Mouse (Mus musculus) small intestine, adult 2 months (tissue): ENCODE results near the gene Psmb11. TPM values are rescaled to one million over a fixed set of nuclear protein-coding genes. Genes with fewer than 3 reads are reported as not detected.

ENCODE experiments used
- H3K27ac ChIP-seq: fragments of 200-500 bp; 2 replicates; pipeline ENCODE4 v1.5.1; 2012; ENCODE audit warnings: low read depth, low read length, control low read depth, inconsistent platforms; ENCODE audit not compliant: insufficient read depth
- H3K27me3 ChIP-seq: fragments of 200-500 bp; 2 replicates; pipeline ENCODE4 v1.6.1; 2012; ENCODE audit warnings: mild to moderate bottlenecking, moderate library complexity, low read length, inconsistent platforms; ENCODE audit not compliant: control insufficient read depth, insufficient read depth
- H3K36me3 ChIP-seq: fragments of 200-500 bp; 2 replicates; pipeline ENCODE4 v1.6.1; 2012; ENCODE audit warnings: mild to moderate bottlenecking, low read length, control low read depth, inconsistent platforms; ENCODE audit not compliant: control insufficient read depth, insufficient read depth
- H3K4me1 ChIP-seq: fragments of 200-500 bp; 2 replicates; pipeline ENCODE4 v1.6.1; 2012; ENCODE audit warnings: low read length, inconsistent platforms, mixed read lengths; ENCODE audit not compliant: control insufficient read depth, insufficient read depth, insufficient read length
- H3K4me3 ChIP-seq: fragments of 200-500 bp; 2 replicates; pipeline ENCODE4 v1.5.1; 2012; ENCODE audit warnings: low read depth, mild to moderate bottlenecking, control low read depth, inconsistent platforms, low read length, moderate library complexity
- CTCF ChIP-seq: fragments of 200-500 bp; IDR thresholded peaks from 2 replicates; pipeline ENCODE4 v1.5.1; 2012; ENCODE audit warnings: low read depth, mild to moderate bottlenecking, control low read depth, inconsistent platforms, low read length, moderate library complexity, mixed read lengths; ENCODE audit not compliant: insufficient replicate concordance, insufficient read length; ENCODE audit errors: extremely low read depth
- POLR2A ChIP-seq: fragments of 200-500 bp; IDR thresholded peaks from 2 replicates; pipeline ENCODE4 v1.6.1; 2012; ENCODE audit warnings: low read depth, mild to moderate bottlenecking, control low read depth, inconsistent platforms, low read length, moderate library complexity
- WGBS: fragments of 180-500 bp; shearing (Covaris S2); methylation state at CpG from one replicate; pipeline ENCODE4 v1.1.7; 2018; 5-methylcytosine and 5-hydroxymethylcytosine counted together
- polyA plus RNA-seq: library from polyadenylated mRNA; depleted of rRNA; stranded (reverse); fragments of >200 nt; gene quantifications from 2 replicates; pipeline ENCODE4 v1.2.3, GENCODE M21; 2012; rRNA removed

The Psmb11 gene
- polyA plus RNA-seq: not detected in 2 replicates

GRCm38 (mm10) chr14:54621133-54621532, at the start of gene Psmb11:
Gene Psmb11, plus strand, starts transcription at chr14:54621433.
- Histone ChIP-seq H3K36me3 (no peaks in the 10 kb centered on the region), H3K27me3 (no peaks in the 10 kb centered on the region), H3K4me1 (no peaks in the 10 kb centered on the region), H3K4me3 (no peak within 1 kb of the TSS), H3K27ac (no peak within 1 kb of the TSS)
- TF ChIP-seq CTCF (no peak), POLR2A (no peak)
- 91% methylated on average over 1 of the region's 1 CpGs for WGBS

GRCm38 (mm10) chr14:54572122-54572521, 49.1 kb upstream of the Psmb11 start:
- Histone ChIP-seq H3K36me3 (no peaks in the 10 kb centered on the region; the same call in 1 of the 2 replicates), H3K4me3 (no peak overlapping the region), H3K27ac (no peak overlapping the region), H3K27me3 (peaks cover 20% of the 10 kb centered on the region), H3K4me1 (peaks cover 21% of the 10 kb centered on the region)
- no peak for TF ChIP-seq POLR2A
- WGBS: 57% methylated on average over 4 of the region's 4 CpGs

DNA sequence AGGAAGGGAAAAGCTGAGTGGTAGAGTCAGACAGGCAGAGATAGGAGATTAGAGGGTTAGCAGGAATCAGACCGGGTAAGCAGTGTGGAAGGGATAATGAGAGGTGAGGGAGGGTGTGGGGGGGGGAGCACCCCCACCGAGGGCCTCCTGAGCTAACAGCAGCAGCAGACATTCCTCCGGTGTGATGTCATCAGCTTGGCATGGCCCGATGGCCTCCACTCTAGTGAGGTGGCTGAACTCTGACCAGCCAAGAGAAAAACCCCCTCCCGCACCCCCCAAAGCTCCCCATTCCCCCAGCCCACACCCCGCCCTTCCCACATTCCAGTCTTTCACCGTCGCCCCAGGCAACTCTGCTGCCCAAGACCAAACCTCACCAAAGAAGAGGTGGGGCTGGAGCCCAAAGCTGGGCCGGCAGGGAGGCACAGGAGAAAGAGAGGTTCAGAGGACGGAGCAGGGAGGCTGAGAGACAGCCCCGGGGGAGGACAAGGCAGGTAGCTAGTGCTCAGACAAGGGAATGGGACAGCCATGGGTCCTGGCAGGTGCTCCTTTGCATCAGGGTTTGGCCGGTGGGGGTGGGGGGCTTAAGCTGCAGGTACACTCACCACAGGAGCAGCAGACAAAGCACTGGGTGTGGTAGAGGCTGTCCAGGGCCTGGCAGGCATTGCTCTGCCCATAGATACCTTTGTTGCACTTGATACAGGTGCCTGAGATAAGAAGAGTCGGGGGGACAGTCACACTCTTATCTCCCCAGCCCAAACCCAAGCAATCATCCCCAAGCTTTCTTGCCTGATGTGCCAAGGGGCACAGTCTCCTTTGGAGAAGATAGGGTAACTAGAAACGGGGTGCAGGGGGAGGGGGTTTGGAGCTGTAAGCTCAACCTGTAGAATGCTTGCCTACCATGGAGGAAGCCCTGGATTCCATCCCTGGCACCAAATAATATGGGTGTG, 48.2 kb upstream of the Psmb11 start:
- WGBS: 36% methylated on average over 14 of the region's 14 CpGs
- TF ChIP-seq POLR2A: no peak
- TF ChIP-seq CTCF: no peak
- Histone ChIP-seq H3K4me3 (no peak overlapping the region), H3K4me1 (peaks cover 22% of the 10 kb centered on the region), H3K36me3 (no peaks in the 10 kb centered on the region; the same call in 1 of the 2 replicates), H3K27me3 (peaks cover 22% of the 10 kb centered on the region), H3K27ac (no peak overlapping the region)

GRCm38 (mm10) chr14:54574253-54574652, 47.0 kb upstream of the Psmb11 start:
- Histone ChIP-seq H3K4me3 (no peak overlapping the region), H3K27me3 (peaks cover 22% of the 10 kb centered on the region), H3K27ac (no peak overlapping the region), H3K36me3 (no peaks in the 10 kb centered on the region), H3K4me1 (peaks cover 25% of the 10 kb centered on the region)
- 35% methylated on average over 4 of the region's 4 CpGs for whole genome bisulfite sequencing
- TF ChIP-seq POLR2A (no peak), CTCF (no peak)

GRCm38 (mm10) chr14:54575031-54575430, 46.2 kb upstream of the Psmb11 start:
- 34% methylated on average over 8 of the region's 8 CpGs for WGBS
- no peak overlapping the region; the same call in 1 of the 2 replicates for H3K4me3 ChIP-seq
- H3K27me3 ChIP-seq: peaks cover 22% of the 10 kb centered on the region
- peaks cover 25% of the 10 kb centered on the region for H3K4me1 ChIP-seq
- TF ChIP-seq CTCF (no peak), POLR2A (no peak)
- no peaks in the 10 kb centered on the region for H3K36me3 ChIP-seq
- H3K27ac ChIP-seq: no peak overlapping the region

GRCm38 (mm10) chr14:54575631-54576030, 45.6 kb upstream of the Psmb11 start:
- H3K27me3 ChIP-seq: peaks cover 22% of the 10 kb centered on the region

DNA sequence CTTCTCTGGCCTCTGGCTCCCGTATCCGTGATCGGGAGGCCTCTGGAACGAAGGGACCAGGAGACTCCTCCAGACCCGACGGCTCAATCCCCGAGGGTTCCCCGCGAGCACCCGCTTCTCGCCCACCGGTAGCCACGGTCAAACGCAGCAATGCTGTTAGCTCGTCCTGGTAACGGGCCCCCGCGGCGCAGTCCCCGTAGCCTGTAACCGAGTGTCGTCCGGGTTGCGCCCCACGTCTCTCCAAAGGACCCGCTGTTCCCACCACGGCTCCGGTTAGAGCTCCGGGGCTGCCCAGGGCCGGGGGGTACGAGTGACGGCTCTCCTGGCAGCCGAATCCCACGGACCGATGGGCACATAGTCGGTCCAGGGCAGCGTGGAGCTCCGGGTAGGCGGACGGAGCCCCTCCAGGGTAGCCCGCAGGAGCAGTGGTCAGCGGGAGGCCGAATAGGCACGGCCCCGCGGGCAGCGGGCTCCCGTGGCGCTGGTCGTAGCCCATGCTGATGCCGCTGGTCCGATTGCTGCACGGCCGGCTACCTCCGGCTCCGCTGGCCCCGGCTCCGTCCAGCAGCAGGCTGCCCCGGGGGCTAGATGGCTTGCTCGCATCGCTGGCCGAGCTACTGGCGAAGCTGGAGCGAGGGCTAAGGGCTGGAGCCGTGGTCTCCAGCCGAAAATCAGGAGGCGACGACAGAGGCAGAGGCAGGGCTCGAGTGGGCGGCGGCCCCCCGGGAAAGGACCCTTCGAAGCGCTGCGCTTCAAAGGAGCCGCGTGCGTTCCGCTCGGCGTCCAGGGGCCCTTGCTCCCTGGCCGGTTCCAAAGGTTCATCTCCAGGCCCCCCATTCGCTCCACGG, 44.8 kb upstream of the Psmb11 start:
- Histone ChIP-seq H3K4me3 (peak overlapping the region; percentile 82), H3K36me3 (no peaks in the 10 kb centered on the region), H3K27me3 (peaks cover 22% of the 10 kb centered on the region), H3K27ac (no peak overlapping the region), H3K4me1 (peaks cover 25% of the 10 kb centered on the region)
- WGBS: under 1% methylated on average over 84 of the region's 84 CpGs
- TF ChIP-seq CTCF (no peak), POLR2A (no peak)

More at GRCm38 (mm10) chr14:54575631-54576030, 45.6 kb upstream of the Psmb11 start:
- 2% methylated on average over 39 of the region's 39 CpGs for WGBS
- no peak for TF ChIP-seq CTCF
- no peak for TF ChIP-seq POLR2A
- Histone ChIP-seq H3K27ac (no peak overlapping the region), H3K4me3 (peak overlapping the region; percentile 82), H3K4me1 (peaks cover 25% of the 10 kb centered on the region), H3K36me3 (no peaks in the 10 kb centered on the region)
